Mouse (Mus musculus): ENCODE measurements at regions not wholly inside any gene's neighbourhood (a gene's known extent, or its start where the extent isn't known, plus 50 kb on each side); places are given as distances from the start of the nearest gene placed in this dataset.

DNA sequence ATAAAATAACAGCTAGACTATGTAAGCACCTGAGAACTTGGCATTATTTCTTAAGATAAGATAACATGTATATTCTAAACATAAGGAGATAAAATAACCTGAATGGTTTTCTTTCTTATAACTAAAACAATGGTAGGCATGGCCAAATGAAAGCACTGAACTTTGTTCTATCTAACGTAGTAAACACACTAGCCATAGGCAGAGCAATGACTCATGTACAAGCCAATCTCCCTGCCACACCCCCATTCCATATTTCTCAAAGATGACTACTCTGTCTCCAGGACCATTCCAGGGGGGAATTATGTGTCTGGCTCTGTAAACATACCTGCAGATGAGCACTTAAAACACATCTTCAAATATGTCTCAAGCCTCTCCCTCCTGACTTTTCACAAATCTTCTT is 80.6 kb upstream of the Slc7a11 start:
- DNase-seq (ENCODE audit: low read depth): no peak

- no peak for DNase-seq (ENCODE audit: low read depth)
These were observed 63.8 kb upstream of the Slc7a11 start for GRCm38 (mm10) chr3:50507211-50507610.

All from fibroblast of lung, adult 2 months (primary cell).